Mouse (Mus musculus): ENCODE measurements around the gene Elof1. TPM values are rescaled to one million over a fixed set of nuclear protein-coding genes. Genes with fewer than 3 reads are reported as not detected.
A peak's percentile ranks its signal among the peaks of the same experiment; 100 is the strongest.
"Not testable (repeated sequence)": the region's sequence is repeated elsewhere in the genome, so short reads cannot be mapped to it uniquely, and the experiment has no call there.

Gene Elof1
- 27.4 and 27.9 TPM in 2 replicates for total RNA-seq (2017)

DNA sequence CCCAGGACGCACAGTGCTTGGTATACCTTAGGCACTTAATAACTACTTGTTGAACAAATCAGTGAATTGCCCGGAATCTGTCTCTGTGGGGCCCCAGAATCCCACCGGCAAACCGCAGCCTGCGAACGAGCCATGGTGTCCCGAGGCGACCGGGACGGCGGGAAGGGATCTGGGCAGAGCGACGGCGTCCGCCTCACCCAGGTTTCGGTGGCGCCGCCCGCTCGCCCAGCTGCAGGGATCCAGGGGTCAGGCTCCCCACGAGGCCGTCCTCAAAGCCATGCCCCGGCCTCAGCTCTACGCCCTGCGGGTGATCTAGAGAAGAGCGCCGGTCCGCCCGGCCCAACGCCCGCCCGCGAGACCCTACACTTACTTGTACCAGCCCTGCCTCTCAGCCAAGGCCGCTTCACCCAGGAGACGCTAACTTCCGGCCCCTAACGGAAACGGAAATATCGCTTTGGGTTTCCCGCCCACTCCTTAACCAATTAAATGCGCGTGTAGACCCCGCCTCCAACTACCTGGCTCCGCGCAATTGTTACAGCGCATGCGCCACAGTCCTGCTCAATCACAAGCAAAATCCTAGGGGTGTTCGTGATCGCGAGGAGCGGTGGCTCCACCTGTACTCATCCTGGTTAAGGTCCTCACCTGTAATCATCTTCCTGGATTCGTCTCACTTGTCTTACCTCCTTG lies at the start of gene Elof1:
Gene Elof1 (minus strand): TSS at position 433 of the 687 bp plus-strand sequence.
- ATAC-seq (ENCODE audit: extremely low read depth, insufficient number of reproducible peaks, low FRiP score, poor library complexity, severe bottlenecking) = peak; percentile 91

DNA sequence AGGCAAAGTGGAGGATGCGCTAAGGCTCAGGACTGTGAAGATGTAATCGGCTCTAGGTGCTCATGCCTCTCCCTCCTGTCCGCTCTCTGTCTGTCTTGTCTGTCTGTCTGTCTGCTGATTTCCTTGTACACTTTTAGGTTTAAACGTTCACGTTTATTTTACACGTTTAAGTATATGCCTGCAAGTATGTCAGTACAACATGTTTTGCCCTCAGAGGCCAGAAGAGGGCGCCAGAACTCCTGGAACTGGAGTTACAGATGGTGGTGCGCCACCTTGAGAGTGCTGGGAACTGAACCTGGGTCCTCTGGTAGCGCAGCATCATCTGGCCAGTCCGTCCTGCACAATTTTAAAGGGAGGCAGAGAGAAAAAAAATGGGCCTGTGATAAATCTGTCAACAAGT lies 49.7 kb upstream of the Elof1 start:
- no peak for ATAC-seq (ENCODE audit: extremely low read depth, insufficient number of reproducible peaks, low FRiP score, poor library complexity, severe bottlenecking)

DNA sequence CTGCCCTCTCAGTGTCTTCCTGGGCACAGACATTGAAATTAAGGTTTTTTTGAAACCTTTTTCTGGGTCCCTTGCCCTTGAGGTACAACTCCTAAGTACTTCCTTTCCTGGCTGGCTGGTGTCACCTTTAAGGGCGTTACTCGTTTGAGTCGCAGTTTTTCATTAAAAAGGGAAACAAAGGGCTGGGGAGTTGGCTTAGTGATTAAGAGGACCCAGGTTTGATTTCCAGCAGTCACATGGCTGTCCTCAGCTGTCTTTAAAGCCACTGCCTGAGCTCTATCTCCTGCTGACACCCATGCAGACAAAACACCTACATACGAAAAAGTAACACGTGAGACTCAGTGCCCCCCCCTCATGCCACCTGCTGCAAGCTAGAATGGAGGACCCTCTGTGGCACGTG lies 49.0 kb upstream of the Elof1 start:
- no peak for ATAC-seq (ENCODE audit: extremely low read depth, insufficient number of reproducible peaks, low FRiP score, poor library complexity, severe bottlenecking)

DNA sequence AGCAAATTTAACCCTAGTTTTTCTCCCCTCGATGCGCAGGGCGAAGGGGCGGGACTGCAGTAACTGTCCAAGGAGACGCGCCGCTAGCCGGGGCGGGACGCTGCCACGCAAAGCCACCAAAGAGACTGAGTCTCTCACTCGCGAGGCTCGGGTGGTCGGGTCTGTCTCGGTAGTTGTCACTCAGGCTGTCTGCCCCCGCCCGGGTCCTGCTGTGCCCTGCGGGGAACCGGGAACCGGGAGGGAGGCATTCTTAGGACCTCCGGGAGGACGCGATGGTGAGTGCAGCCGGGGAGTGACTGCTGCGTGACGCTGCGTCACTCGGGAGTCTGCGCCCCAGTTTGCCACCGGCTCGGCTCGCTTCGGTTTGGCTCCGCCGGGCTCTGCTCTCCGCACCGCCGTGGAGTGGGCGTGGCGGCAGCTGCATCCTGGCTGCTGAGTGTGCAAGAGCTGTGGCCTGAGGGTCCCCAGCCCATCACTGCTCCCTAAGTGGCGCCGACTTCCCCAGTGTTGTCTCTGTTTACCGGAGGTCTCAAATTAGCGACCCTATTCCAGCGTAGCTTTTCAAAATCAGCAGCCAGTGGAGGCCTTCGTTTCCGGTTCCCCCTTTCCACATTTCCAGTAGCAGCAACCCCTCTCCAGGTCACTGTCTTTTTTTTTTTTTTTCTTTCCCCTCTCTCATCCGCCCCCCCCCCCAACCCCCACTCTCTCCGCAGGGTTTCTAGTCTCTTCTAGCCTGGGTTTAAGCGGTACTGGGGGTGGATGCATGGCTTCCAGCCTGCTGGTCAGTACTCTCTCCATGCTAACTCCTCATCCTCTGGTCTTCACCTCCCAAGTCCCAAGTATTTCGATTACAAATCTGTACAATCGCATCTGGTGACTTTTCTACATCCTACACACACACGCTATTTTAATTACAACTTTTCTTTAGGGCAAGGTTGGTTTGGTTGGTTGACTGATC lies 48.0 kb upstream of the Elof1 start:
- peak; percentile 43; the same call in 1 of the 2 replicates for ATAC-seq (ENCODE audit: extremely low read depth, insufficient number of reproducible peaks, low FRiP score, poor library complexity, severe bottlenecking)

DNA sequence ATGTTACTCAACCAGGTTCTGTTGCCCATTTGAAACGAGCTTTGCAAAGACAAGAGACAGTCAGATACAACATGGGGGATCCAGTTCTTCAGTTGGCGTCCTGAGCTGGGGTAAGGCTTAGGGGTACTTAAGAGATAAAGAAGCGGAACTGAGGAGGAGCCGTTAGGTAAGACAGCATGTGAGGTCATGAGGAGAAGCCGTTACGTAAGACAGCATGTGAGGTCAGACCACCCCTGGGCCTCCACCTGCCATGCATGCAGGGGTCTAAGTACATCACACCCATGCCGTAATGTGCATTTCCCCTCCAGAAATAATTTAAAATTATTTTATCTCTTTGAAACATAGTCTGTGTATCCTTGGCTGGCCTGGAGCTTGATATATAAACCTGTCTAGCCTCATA lies 45.9 kb upstream of the Elof1 start:
- ATAC-seq (ENCODE audit: extremely low read depth, insufficient number of reproducible peaks, low FRiP score, poor library complexity, severe bottlenecking) = no peak; the same call in 1 of the 2 replicates

DNA sequence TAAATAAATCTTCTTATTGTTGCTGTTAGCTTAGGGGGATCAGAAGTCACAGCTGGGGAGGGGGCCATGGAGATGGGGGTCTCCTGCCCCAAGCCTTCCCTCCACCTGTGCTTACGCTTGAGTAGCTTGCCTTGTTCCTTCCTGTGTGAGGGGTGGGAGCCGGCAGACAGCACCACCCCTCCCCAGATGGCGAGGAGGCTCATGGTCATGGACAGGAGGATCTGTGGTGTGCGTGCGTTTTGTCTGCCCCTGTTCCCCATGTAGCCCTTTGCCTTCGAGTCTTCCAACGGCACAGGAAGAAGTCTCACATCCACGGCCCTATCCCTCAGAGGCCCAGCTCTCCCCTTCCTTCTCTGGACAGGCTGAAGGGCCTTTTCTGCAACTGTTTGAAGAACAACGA lies 45.3 kb upstream of the Elof1 start:
- no peak for ATAC-seq (ENCODE audit: extremely low read depth, insufficient number of reproducible peaks, low FRiP score, poor library complexity, severe bottlenecking)

DNA sequence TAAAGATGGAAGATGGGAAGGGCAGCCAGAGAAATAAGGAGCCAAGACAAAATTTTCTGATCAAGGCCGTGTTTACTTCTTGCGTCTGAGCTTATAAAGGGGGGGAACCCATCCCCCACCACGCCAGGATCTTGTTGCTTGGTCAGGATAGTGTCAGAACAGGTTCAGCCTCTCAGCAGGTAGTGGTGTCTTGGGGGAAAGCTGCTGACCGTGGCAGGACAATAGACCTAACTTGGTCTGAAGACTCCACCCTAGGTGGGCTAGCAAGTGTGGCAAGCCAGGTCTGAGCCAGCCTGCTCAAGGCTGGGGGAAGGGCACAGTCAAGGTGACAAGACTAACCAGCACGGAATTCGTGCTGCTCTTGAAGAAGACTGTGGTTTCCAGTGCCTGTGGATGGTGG lies 44.3 kb upstream of the Elof1 start:
- no peak for ATAC-seq (ENCODE audit: extremely low read depth, insufficient number of reproducible peaks, low FRiP score, poor library complexity, severe bottlenecking)

DNA sequence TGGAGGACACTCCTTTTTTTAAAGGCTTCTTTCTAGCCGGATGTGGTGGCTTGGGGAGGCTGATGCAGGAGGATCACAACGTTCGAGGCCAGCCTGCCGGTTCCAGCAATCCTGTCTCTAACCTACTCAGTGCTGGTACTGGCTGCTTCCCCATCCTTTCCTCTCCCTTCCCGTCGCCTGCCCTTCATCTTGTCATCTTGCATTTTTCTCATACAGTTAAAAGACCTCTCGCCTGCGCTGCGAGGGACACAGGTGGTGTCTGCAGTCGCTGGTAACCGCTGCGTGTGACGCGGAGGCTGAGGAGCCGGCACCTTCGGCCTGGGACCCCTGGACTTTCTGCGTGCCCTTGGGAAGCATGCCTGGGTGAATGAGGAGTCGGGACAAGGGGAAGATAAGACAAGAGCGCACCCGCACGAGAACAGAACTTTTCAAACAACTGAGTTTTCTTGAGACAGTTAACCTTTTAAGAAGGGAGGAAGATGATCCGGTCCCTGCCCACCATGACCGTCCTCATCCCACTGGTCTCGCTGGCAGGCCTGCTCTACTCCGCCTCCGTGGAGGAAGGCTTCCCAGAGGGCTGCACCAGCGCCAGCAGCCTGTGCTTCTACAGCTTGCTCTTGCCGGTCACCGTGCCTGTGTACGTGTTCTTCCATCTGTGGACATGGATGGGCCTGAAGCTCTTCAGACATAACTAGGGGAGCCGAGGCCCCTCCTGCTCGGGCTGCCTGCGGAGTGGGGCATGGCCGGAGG lies 40.7 kb upstream of the Elof1 start:
- ATAC-seq (ENCODE audit: extremely low read depth, insufficient number of reproducible peaks, low FRiP score, poor library complexity, severe bottlenecking) = no peak

DNA sequence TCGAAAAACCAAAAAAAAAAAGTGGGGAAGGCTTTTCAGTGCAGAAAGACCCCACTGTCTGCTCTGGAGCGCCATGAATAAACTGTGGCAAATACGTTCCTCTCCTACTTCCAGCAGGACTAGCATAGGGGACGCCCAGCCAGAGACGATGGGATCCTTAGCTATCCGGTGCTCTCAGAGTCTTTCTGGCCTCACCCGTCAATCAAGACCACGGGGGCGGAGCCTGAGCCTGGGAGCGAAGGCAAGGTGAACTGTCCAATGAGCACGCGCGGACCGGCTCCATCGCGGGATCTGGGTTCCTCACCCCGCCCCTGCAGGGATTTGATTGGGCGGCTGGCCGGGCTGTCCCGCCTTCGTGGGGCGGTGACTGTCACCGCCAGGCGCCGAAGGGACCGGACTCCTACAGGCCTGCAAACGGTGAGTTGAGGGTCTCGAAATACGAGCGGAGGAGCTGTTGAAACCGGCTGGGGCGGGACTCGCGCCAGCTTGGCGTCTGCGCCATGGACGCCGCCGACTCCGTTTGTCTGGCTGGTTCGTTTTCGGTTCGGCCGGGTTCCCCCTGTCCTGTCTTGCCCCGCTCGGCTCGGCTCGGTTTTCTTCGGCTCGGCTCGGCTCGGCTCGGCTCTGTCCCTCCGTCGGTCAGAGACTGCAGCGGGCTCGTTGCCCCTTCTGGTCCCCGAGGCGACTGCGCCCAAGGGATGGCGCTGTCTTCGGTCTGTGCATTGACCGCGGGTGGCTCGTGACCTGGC lies 39.7 kb upstream of the Elof1 start, which contains the start of gene Pigyl:
Gene Pigyl (plus strand): TSS at position 350 of the 749 bp plus-strand sequence.
- peak; percentile 99 for ATAC-seq (ENCODE audit: extremely low read depth, insufficient number of reproducible peaks, low FRiP score, poor library complexity, severe bottlenecking)

DNA sequence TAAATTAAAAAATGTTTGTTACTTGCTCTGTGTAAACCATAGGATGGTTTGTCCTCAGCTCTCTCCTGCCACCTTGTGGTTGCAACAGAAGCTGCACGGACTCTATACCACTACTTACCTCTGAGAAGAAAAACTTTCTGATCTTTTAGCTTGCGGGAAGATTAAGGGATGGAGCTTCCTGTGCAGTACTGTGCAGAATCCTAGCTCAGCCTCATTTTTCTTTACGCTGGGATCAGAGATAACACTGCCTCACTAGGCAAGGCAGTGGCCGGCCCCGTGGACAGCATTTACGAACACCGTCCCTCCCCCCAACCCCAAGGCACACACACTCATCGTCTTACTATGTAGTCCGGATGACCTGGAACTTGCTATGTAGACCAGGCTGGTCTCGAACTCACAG lies 38.6 kb upstream of the Elof1 start:
- ATAC-seq (ENCODE audit: extremely low read depth, insufficient number of reproducible peaks, low FRiP score, poor library complexity, severe bottlenecking) = peak; percentile 51

DNA sequence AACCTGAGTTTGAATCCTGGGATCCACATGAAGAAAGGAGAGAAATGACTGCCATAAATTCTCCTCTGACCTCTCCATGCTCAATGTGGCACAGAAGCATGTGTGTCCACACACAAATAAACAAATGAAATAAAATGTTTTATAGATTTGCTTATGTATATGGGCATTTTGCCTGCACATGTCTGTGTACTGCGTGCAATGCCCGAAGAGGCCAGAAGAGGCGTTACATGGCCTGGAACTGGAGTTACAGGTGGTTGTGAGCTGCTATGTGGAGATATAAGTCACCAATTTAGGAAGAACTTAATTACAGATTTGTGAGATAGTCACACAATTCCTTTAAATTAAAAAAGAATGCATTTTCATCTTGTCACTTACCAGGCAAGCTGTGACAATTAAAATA lies 36.8 kb upstream of the Elof1 start:
- no peak for ATAC-seq (ENCODE audit: extremely low read depth, insufficient number of reproducible peaks, low FRiP score, poor library complexity, severe bottlenecking)

DNA sequence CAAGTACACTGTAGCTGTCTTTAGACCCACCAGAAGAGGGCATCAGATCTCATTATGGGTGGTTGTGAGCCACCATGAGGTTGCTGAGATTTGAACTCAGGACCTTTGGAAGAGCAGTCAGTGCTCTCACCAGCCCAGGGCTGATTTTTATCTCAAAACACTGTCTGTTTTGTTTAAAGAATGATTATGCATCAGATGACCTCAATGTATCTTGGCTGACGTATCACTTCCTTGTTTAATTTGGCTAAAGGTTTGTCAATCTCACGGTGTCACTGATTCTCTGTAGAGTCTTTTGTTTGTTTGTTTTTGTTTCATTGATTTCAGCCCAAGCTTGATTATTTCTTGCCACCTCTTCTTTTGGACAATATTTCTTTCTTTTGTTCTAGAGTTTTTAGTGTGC lies 34.0 kb upstream of the Elof1 start:
- no peak for ATAC-seq (ENCODE audit: extremely low read depth, insufficient number of reproducible peaks, low FRiP score, poor library complexity, severe bottlenecking)

DNA sequence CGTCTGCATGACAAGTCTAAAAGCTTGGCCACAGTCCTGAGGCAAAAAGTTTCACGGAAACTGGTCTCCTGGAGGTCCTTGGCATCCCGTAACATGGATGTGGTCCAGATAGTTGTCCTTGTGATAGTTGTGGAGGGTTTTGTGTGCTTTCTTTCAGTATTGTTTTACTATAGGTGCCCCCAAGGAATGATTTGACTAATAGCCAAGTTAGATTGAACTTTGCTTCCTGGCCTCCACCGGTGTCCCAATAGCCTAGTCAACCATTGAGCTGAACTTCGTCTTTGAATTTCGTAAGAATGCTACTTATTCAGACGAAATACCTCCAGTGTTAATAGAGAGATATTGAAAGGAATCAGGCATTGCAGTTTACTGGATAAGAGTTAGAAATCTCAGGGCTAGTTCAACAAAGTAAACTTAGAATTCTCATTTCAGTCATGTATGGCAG lies 33.3 kb upstream of the Elof1 start:
- not testable (repeated sequence) for ATAC-seq (ENCODE audit: extremely low read depth, insufficient number of reproducible peaks, low FRiP score, poor library complexity, severe bottlenecking)

DNA sequence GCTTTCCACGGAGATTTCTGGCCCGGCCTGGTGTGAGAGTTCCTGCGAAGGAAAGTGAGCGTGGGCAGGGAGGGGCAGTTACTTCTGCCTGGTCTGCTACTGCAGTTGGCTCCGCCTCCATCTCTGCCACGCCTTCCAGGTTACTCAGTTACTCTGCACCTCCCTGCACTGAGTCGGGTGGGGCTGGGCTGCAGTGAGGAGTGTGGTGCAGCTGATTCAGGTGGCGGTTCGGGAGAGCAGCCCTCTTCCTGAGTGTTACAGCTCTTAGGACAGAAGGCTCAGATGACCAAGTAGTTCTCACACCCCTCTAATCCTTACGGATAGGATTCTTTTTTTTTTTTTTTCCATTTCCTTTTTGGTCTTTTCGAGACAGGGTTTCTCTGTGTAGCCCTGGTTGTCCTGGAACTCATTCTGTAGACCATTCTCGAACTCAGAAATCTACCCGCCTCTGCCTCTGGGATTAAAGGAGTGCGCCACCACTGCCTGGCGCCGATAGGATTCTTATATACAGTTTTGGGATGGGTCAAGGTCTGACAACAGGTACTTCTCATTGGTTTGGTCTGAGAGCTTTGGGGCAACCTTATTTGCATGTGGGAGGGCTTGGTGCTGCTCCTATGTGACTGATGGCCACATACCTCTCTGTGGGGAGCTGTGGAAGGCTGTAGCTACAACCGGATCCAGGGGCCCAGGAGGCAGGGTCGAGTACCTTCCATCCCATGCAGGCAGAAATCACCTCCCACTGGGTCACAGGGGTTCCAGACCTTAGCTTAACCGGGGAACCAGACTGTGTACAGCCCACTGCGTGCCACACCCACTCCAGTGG lies 32.7 kb upstream of the Elof1 start:
- no peak for ATAC-seq (ENCODE audit: extremely low read depth, insufficient number of reproducible peaks, low FRiP score, poor library complexity, severe bottlenecking)

DNA sequence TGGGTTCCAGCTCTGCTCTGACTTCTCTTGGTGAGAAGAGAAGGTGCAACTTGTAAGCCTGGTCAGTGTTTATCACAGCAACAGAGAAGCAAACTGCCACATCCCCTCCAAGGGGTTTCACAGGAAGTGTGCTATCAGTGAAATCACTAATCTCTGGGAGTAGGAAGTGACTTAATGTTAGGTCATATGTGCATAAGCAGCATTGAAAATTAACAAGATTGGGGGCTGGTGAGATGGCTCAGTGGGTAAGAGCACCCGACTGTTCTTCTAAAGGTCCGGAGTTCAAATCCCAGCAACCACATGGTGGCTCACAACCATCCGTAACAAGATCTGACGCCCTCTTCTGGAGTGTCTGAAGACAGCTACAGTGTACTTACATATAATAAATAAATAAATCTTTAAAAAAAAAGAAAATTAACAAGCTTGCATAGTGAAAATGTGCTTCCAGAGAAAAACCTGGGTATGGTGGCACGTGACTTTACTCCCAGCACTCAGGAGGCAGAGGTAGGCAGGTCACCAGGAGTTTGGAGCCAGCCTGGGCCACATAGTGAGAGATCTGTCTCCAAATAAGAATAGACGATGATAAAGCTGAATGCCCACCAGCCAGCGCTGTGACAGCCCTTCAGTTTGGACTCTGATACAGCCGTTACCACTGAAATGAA lies 27.5 kb upstream of the Elof1 start:
- no peak for ATAC-seq (ENCODE audit: extremely low read depth, insufficient number of reproducible peaks, low FRiP score, poor library complexity, severe bottlenecking)

DNA sequence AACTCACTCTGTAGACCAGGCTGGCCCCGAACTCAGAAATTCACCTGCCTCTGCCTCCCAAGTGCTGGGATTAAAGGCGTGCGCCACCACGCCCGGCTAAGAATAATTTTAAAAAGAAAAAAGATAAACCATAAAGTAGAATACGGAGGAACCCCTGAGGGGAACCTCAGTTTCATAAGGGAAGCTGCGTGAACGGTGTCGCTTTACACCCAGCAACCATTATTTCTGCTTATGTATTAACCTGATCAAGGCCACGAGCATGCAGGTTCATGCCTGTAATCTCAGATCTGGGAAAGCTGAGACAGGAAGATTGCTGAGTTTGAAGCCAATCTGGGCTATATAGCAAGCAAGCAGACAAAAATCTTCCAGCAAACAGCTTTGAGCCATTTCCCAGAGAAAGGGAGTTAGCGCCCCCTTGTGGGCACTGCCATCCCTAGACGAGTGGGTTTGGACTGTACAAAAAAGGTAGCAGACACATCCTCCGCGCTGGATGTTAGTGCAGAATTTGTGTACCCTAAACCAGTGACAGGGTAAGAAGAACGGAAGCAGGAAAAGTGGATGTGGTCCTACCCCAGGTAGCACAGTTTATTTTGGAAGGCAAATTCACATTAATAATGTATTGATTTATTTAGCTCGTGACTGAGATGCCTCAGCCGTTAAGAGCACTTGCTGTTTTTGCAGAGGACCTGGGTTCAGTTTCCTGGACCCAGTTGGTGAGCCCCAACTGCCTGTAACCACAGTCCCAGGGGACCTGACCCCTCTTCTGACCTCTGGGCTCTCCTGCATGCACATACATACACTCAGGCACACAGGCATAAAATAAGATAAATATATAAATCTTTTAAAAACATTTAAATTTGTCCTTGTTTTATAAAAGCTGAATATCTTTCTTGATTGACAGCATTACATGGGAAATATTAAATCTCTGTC lies 26.4 kb upstream of the Elof1 start:
- peak; percentile 88 for ATAC-seq (ENCODE audit: extremely low read depth, insufficient number of reproducible peaks, low FRiP score, poor library complexity, severe bottlenecking)

Data from neutrophil, adult 5-6 weeks (primary cell).